Mouse (Mus musculus): ENCODE results near the gene Gdf3. TPM values are rescaled to one million over a fixed set of nuclear protein-coding genes. Genes with fewer than 3 reads are reported as not detected.

The Gdf3 gene
- polyA plus RNA-seq, 1 experiment: 0.06 TPM

GRCm38 (mm10) chr6:122636666-122637065 lies 26.8 kb upstream of the Gdf3 start:
- no peak overlapping the region for H3K27ac ChIP-seq (ENCODE audit: control insufficient read depth, insufficient read depth, low read depth, low read length)
- H3K4me1 ChIP-seq (ENCODE audit: control insufficient read depth, insufficient read depth, low read length): no peaks in the 10 kb centered on the region
- no peak for TF ChIP-seq POLR2A (IDR thresholded peaks at IDR 0.05; ENCODE audit: control insufficient read depth, low read depth, low read length)
- TF ChIP-seq CTCF (IDR thresholded peaks at IDR 0.05; ENCODE audit: control insufficient read depth, insufficient read depth, insufficient replicate concordance, low read depth, low read length): no peak
- H3K36me3 ChIP-seq (ENCODE audit: control insufficient read depth, insufficient read depth, low read length): no peaks in the 10 kb centered on the region
- no peak overlapping the region for H3K4me3 ChIP-seq (ENCODE audit: control insufficient read depth, low read depth, low read length)
- H3K27me3 ChIP-seq (ENCODE audit: control insufficient read depth, insufficient read depth, low read length): no peaks in the 10 kb centered on the region

- Histone ChIP-seq H3K36me3 (ENCODE audit: control insufficient read depth, insufficient read depth, low read length) (no peaks in the 10 kb centered on the region), H3K4me1 (ENCODE audit: control insufficient read depth, insufficient read depth, low read length) (no peaks in the 10 kb centered on the region), H3K27ac (ENCODE audit: control insufficient read depth, insufficient read depth, low read depth, low read length) (no peak overlapping the region), H3K27me3 (ENCODE audit: control insufficient read depth, insufficient read depth, low read length) (no peaks in the 10 kb centered on the region), H3K4me3 (ENCODE audit: control insufficient read depth, low read depth, low read length) (no peak overlapping the region)
- TF ChIP-seq POLR2A (IDR thresholded peaks at IDR 0.05; ENCODE audit: control insufficient read depth, low read depth, low read length): no peak
- TF ChIP-seq CTCF (IDR thresholded peaks at IDR 0.05; ENCODE audit: control insufficient read depth, insufficient read depth, insufficient replicate concordance, low read depth, low read length): no peak
Measured at GRCm38 (mm10) chr6:122635315-122635714, 25.4 kb upstream of the Gdf3 start.

DNA sequence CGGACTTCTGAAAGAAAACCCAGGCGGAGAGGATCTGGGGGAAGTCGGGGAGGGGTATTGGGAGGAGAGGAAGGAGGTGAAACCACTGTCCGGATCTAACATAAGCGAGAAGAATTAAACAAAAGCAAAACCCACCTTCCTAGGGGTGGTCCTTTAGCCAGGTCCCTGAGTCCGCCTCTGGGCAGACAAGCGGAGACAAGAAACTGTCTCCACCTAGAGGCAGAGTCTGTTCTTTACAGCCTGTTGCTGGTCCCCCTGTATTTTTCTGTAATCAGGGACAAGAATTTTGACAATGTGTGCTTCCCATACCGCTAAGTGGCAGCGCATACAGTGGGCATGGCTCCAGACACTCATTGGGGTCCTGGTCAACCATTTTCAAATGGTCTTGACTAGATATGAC lies 23.5 kb upstream of the Gdf3 start:
- TF ChIP-seq POLR2A (IDR thresholded peaks at IDR 0.05; ENCODE audit: control insufficient read depth, low read depth, low read length): no peak
- TF ChIP-seq CTCF (IDR thresholded peaks at IDR 0.05; ENCODE audit: control insufficient read depth, insufficient read depth, insufficient replicate concordance, low read depth, low read length): peak; percentile 29; the same call in 1 of the 2 replicates
- H3K4me3 ChIP-seq (ENCODE audit: control insufficient read depth, low read depth, low read length): no peak overlapping the region

GRCm38 (mm10) chr6:122627469-122628108 lies 17.7 kb upstream of the Gdf3 start:
- Histone ChIP-seq H3K27me3 (ENCODE audit: control insufficient read depth, insufficient read depth, low read length) (peaks cover 5% of the 10 kb centered on the region; the same call in 1 of the 2 replicates), H3K4me3 (ENCODE audit: control insufficient read depth, low read depth, low read length) (no peak overlapping the region; the same call in 1 of the 2 replicates), H3K4me1 (ENCODE audit: control insufficient read depth, insufficient read depth, low read length) (peaks cover 6% of the 10 kb centered on the region), H3K27ac (ENCODE audit: control insufficient read depth, insufficient read depth, low read depth, low read length) (no peak overlapping the region), H3K36me3 (ENCODE audit: control insufficient read depth, insufficient read depth, low read length) (no peaks in the 10 kb centered on the region)
- TF ChIP-seq CTCF (IDR thresholded peaks at IDR 0.05; ENCODE audit: control insufficient read depth, insufficient read depth, insufficient replicate concordance, low read depth, low read length) (no peak), POLR2A (IDR thresholded peaks at IDR 0.05; ENCODE audit: control insufficient read depth, low read depth, low read length) (no peak)

More for the DNA sequence above, 23.5 kb upstream of the Gdf3 start:
- no peaks in the 10 kb centered on the region for H3K4me1 ChIP-seq (ENCODE audit: control insufficient read depth, insufficient read depth, low read length)
- 0 out of 2 replicates have a peak, but pooled peaks cover 2% of the 10 kb centered on the region for H3K27me3 ChIP-seq (ENCODE audit: control insufficient read depth, insufficient read depth, low read length)
- H3K27ac ChIP-seq (ENCODE audit: control insufficient read depth, insufficient read depth, low read depth, low read length): no peak overlapping the region
- H3K36me3 ChIP-seq (ENCODE audit: control insufficient read depth, insufficient read depth, low read length): no peaks in the 10 kb centered on the region

GRCm38 (mm10) chr6:122626110-122626509 lies 16.2 kb upstream of the Gdf3 start, which contains the start of gene Dppa3:
Dppa3 (plus strand) TSS chr6:122626410.
- peaks cover 5% of the 10 kb centered on the region; the same call in 1 of the 2 replicates for H3K27me3 ChIP-seq (ENCODE audit: control insufficient read depth, insufficient read depth, low read length)
- H3K27ac ChIP-seq (ENCODE audit: control insufficient read depth, insufficient read depth, low read depth, low read length): no peak within 1 kb of the TSS
- TF ChIP-seq POLR2A (IDR thresholded peaks at IDR 0.05; ENCODE audit: control insufficient read depth, low read depth, low read length): no peak
- TF ChIP-seq CTCF (IDR thresholded peaks at IDR 0.05; ENCODE audit: control insufficient read depth, insufficient read depth, insufficient replicate concordance, low read depth, low read length): no peak
- H3K4me1 ChIP-seq (ENCODE audit: control insufficient read depth, insufficient read depth, low read length): peaks cover 6% of the 10 kb centered on the region
- no peak within 1 kb of the TSS; the same call in none of the 2 replicates for H3K4me3 ChIP-seq (ENCODE audit: control insufficient read depth, low read depth, low read length)
- no peaks in the 10 kb centered on the region for H3K36me3 ChIP-seq (ENCODE audit: control insufficient read depth, insufficient read depth, low read length)

DNA sequence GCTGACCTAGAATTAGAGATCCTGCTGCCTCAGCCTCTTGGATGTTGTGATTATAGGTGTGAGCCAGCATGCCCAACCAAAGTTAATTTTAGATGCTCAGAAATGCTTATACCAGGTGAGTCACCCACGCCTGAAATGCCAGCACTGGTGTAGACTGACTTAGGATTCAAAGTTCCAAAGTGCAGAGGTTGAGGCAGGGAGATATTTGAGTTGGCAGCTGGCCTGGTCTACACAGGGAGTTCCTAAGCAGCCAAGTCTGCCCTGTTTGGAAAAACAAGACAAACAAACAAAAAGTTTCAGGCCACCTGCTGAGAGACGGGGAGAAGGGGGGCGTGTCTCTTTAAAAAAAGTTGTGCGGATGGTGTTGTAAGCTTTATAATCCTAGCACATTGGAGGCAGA lies 15.3 kb upstream of the Gdf3 start:
- Histone ChIP-seq H3K36me3 (ENCODE audit: control insufficient read depth, insufficient read depth, low read length) (no peaks in the 10 kb centered on the region), H3K27ac (ENCODE audit: control insufficient read depth, insufficient read depth, low read depth, low read length) (no peak overlapping the region), H3K27me3 (ENCODE audit: control insufficient read depth, insufficient read depth, low read length) (peaks cover 5% of the 10 kb centered on the region; the same call in 1 of the 2 replicates), H3K4me1 (ENCODE audit: control insufficient read depth, insufficient read depth, low read length) (peaks cover 6% of the 10 kb centered on the region), H3K4me3 (ENCODE audit: control insufficient read depth, low read depth, low read length) (no peak overlapping the region)
- TF ChIP-seq CTCF (IDR thresholded peaks at IDR 0.05; ENCODE audit: control insufficient read depth, insufficient read depth, insufficient replicate concordance, low read depth, low read length) (no peak), POLR2A (IDR thresholded peaks at IDR 0.05; ENCODE audit: control insufficient read depth, low read depth, low read length) (no peak)

DNA sequence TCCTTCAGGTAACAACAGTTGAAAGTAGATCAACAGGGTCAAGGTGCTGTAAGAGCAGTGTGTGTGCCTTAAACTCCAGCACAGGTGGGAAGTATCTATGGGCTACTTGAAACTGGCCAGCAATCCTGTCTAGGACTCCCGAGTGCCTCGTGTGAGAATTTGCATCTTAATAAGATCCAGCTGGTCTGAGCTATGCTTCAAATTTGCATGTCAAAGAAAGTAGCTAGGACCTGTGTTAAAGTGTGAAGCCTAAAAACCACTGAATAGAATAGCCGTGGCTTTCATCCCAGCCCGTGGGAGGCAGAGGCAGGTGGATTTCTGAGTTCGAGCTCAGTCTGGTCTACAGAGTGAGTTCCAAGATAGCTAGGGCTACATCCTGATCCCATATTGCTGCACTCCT lies 14.6 kb upstream of the Gdf3 start:
- H3K4me3 ChIP-seq (ENCODE audit: control insufficient read depth, low read depth, low read length): no peak overlapping the region
- H3K4me1 ChIP-seq (ENCODE audit: control insufficient read depth, insufficient read depth, low read length): peaks cover 6% of the 10 kb centered on the region
- no peaks in the 10 kb centered on the region for H3K36me3 ChIP-seq (ENCODE audit: control insufficient read depth, insufficient read depth, low read length)
- TF ChIP-seq POLR2A (IDR thresholded peaks at IDR 0.05; ENCODE audit: control insufficient read depth, low read depth, low read length): no peak
- TF ChIP-seq CTCF (IDR thresholded peaks at IDR 0.05; ENCODE audit: control insufficient read depth, insufficient read depth, insufficient replicate concordance, low read depth, low read length): no peak
- H3K27me3 ChIP-seq (ENCODE audit: control insufficient read depth, insufficient read depth, low read length): peaks cover 5% of the 10 kb centered on the region; the same call in 1 of the 2 replicates
- no peak overlapping the region for H3K27ac ChIP-seq (ENCODE audit: control insufficient read depth, insufficient read depth, low read depth, low read length)
